Mouse (Mus musculus): ENCODE data around the gene Rnf157. TPM values are rescaled to one million over a fixed set of nuclear protein-coding genes. Genes with fewer than 3 reads are reported as not detected.
"Not testable (repeated sequence)": the region's sequence is repeated elsewhere in the genome, so short reads cannot be mapped to it uniquely, and the experiment has no call there.

Gene Rnf157
- polyA plus RNA-seq, 1 experiment = 2.3 TPM

DNA sequence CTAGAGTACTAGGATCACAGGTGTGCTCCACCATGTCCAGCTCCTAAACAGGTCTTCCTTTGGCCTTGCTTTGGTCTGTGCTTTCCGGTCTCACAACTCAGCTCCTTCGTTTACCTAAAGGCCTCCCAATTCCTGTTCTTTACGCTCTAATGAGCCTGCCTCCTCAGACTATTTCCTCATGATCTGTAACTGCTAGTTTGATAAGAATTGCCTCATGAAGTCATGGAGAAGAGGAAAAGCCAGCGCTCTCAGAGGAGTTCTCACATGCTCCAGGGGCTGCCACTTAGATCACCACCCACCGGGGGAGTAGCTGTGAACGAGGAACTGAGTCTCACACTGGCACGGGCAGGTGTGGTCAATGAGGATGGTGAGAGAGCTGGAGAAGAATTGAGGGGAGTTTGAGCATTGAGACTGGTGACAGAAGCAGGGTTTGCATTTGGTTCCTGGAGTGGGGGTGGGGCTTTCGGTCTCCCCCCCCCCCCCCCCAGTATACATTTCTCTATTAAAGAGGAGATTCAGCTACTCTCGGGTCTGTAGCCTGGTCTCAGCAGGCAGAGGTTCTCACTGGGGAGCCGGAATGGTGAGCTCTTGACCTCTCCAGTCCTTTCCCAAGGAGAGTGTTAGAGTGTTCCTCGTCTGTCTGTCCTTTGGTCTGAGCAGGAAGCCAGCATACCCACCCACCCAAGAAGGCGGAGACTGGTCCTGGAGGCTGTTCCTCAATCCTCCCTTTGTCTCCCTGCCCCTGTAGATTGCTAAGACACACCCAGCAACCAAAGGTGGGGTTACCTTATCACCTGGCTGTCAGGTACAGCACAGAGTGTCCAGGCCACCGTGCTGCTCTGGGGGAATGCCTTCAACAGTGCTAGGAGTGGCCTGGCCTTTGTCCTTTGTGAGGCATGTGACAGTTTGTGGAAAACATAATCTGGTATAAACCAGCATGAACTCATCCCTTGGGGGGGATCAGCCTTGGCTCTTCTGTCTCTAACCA lies 16.3 kb upstream of the Rnf157 start:
- Histone ChIP-seq H3K27me3 (ENCODE audit: control insufficient read depth, insufficient read depth, low read length) (no peaks in the 10 kb centered on the region), H3K4me1 (ENCODE audit: control insufficient read depth, insufficient read depth, insufficient read length, low read length) (peaks cover 33% of the 10 kb centered on the region; the same call in 1 of the 2 replicates), H3K27ac (ENCODE audit: insufficient read depth, low read depth, low read length) (peak overlapping the region; percentile 99), H3K36me3 (ENCODE audit: control insufficient read depth, insufficient read depth, low read length) (no peaks in the 10 kb centered on the region), H3K4me3 (ENCODE audit: low read depth, low read length) (peak overlapping the region; percentile 22; the same call in 1 of the 2 replicates)
- TF ChIP-seq POLR2A (IDR thresholded peaks at IDR 0.05; ENCODE audit: low read depth, low read length) = peak; percentile 86
- TF ChIP-seq CTCF (IDR thresholded peaks at IDR 0.05; ENCODE audit: extremely low read depth, insufficient read length, insufficient replicate concordance, low read depth, low read length) = no peak
- 22% methylated on average over 13 of the region's 13 CpGs for WGBS

DNA sequence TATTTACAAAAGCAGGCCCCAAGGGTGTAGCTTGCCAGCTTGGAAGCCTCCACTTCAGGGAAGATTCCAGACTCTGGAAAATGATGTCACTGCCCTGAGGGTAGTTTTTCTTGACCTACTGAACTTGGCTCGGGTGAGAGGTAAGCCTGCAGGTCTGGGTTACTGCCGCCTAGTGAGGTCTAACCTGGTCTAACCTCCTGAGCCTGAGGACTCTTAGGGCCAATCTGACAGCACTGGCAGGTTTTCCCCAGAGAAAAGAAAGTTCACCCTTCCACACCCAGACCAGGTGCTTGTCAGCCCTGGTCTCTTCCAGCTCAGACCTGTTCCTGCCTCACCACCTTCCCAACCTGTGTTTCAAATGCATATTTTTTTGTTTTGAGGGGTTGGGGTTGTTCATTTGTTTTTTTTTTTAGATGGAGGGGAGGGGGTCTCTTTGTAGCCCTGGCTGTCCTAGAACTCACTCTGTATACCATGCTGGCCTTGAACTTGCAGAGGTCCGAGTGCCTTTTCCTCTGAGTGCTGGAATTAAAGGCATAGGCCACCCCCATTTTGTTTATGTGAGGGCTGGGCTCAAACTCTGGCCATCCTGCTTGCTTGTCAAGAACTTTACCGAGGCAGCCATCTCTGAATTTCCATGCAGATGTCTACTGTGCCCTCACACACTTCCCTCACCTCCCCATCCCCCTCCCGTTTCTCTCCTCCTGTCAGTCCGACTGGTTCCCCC lies 14.2 kb upstream of the Rnf157 start:
- H3K36me3 ChIP-seq (ENCODE audit: control insufficient read depth, insufficient read depth, low read length) = no peaks in the 10 kb centered on the region
- peaks cover 35% of the 10 kb centered on the region; the same call in 1 of the 2 replicates for H3K4me1 ChIP-seq (ENCODE audit: control insufficient read depth, insufficient read depth, insufficient read length, low read length)
- H3K27ac ChIP-seq (ENCODE audit: insufficient read depth, low read depth, low read length) = peak overlapping the region; percentile 99
- no peak overlapping the region for H3K4me3 ChIP-seq (ENCODE audit: low read depth, low read length)
- H3K27me3 ChIP-seq (ENCODE audit: control insufficient read depth, insufficient read depth, low read length) = no peaks in the 10 kb centered on the region
- TF ChIP-seq POLR2A (IDR thresholded peaks at IDR 0.05; ENCODE audit: low read depth, low read length) (no peak), CTCF (IDR thresholded peaks at IDR 0.05; ENCODE audit: extremely low read depth, insufficient read length, insufficient replicate concordance, low read depth, low read length) (no peak)
- 68% methylated on average over 6 of the region's 6 CpGs for whole genome bisulfite sequencing

DNA sequence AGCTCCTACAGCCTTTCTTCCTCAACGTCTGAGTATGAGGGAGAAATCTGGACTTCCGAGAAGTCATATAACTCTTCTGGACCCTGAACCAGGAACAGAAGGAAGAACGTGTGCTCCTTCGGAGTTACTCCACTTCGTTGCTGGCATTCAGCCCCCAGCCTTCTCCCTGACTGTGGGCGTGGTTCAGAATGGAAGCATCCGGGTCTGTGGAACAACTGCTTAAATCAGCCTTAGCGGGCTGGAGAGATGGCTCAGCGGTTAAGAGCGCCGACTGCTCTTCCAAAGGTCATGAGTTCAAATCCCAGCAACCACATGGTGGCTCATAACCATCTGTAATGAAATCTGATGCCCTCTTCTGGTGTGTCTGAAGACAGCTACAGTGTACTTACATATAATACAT lies 13.5 kb upstream of the Rnf157 start:
- not testable (repeated sequence) for H3K27ac ChIP-seq (ENCODE audit: insufficient read depth, low read depth, low read length); H3K4me3 ChIP-seq (ENCODE audit: low read depth, low read length); H3K27me3 ChIP-seq (ENCODE audit: control insufficient read depth, insufficient read depth, low read length); H3K36me3 ChIP-seq (ENCODE audit: control insufficient read depth, insufficient read depth, low read length)
- WGBS = 31% methylated on average over 11 of the region's 11 CpGs
- H3K4me1 ChIP-seq (ENCODE audit: control insufficient read depth, insufficient read depth, insufficient read length, low read length) = peaks cover 37% of the 10 kb centered on the region; the same call in 1 of the 2 replicates

DNA sequence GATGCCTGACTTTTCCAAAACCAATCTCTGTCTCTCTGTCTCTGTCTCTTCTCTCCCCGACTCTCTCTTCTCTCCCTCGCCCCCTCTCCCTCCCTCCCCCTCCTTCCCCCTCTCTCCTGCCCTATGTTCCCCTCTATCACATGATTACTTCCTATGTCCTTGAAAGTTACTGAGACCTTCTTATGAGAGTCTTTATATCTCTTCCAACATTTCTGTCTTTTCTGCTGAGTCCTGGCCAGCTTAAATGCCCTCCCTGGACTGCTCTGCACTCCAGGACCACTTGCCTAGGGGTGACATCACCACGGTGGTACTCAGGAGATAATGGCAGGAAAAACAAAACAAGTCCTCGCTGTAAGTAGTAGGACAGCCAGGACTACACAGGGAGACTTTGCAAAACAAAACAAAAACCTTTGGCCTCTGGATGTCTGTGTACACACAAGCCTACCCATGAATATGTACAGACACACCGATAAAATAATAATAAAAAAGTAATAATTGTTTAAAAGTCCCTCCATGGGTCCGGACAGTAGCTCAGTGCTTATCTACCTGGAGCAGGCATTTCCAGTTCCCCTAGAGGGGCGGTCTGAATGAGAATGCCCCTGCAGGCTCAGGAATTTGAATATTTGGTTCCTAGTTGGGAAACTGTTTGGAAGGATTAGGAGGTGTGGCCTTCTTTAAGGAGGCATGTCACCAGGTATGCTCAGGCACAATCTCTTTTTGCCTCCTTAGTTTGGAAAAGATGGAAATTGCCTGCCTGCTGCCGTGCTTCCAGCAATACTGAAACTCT lies 12.0 kb upstream of the Rnf157 start:
- no peak overlapping the region for H3K4me3 ChIP-seq (ENCODE audit: low read depth, low read length)
- no peaks in the 10 kb centered on the region for H3K36me3 ChIP-seq (ENCODE audit: control insufficient read depth, insufficient read depth, low read length)
- H3K4me1 ChIP-seq (ENCODE audit: control insufficient read depth, insufficient read depth, insufficient read length, low read length) = peaks cover 41% of the 10 kb centered on the region; the same call in 1 of the 2 replicates
- peak overlapping the region; percentile 72 for H3K27ac ChIP-seq (ENCODE audit: insufficient read depth, low read depth, low read length)
- H3K27me3 ChIP-seq (ENCODE audit: control insufficient read depth, insufficient read depth, low read length) = no peaks in the 10 kb centered on the region
- WGBS = 43% methylated on average over 8 of the region's 8 CpGs
- TF ChIP-seq CTCF (IDR thresholded peaks at IDR 0.05; ENCODE audit: extremely low read depth, insufficient read length, insufficient replicate concordance, low read depth, low read length) = no peak
- TF ChIP-seq POLR2A (IDR thresholded peaks at IDR 0.05; ENCODE audit: low read depth, low read length) = no peak

DNA sequence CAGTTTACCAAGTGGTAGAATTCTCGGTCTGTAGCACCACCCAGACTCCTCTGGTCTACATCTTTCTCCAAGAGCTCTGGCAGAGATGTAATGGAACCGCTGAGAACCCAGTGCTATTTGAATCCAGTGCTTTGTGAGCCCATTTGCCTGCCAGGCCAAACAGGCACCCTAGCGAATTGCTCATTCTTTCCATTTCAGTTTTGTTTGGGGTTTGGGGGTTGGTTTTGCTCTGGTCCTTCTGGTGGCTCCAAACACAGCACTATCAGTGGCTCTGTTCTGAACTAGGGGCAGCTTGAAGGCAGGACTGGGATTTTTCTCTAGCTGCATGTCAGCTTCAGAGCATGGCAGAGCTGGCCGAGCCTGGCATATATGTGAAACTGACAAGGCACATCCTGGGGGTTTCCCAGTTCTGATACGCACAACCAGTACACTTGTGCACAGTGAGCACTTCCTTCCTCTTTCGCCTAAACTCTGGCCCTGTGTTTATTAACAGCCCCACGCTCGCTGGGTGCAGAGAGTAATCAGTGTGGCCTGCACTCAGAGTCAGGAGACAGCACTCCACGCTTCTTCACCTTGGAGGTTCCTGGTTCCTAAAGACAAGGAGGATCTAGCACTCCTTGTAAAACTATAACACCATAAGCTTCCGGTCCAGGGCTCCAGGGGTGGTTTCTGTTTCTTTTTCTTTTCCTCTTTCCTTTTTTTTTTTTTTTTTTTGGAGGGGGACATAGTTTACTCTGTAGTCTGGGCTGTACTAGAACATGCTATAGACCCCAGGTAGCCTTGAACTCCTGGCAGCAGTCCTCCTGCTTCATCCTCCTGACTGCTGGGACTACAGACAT lies 11.2 kb upstream of the Rnf157 start:
- H3K27ac ChIP-seq (ENCODE audit: insufficient read depth, low read depth, low read length) = peak overlapping the region; percentile 72
- H3K4me1 ChIP-seq (ENCODE audit: control insufficient read depth, insufficient read depth, insufficient read length, low read length) = peaks cover 42% of the 10 kb centered on the region; the same call in 1 of the 2 replicates
- TF ChIP-seq POLR2A (IDR thresholded peaks at IDR 0.05; ENCODE audit: low read depth, low read length) (peak; percentile 43; the same call in 1 of the 2 replicates), CTCF (IDR thresholded peaks at IDR 0.05; ENCODE audit: extremely low read depth, insufficient read length, insufficient replicate concordance, low read depth, low read length) (no peak)
- no peaks in the 10 kb centered on the region for H3K27me3 ChIP-seq (ENCODE audit: control insufficient read depth, insufficient read depth, low read length)
- no peaks in the 10 kb centered on the region for H3K36me3 ChIP-seq (ENCODE audit: control insufficient read depth, insufficient read depth, low read length)
- H3K4me3 ChIP-seq (ENCODE audit: low read depth, low read length) = no peak overlapping the region
- WGBS = 37% methylated on average over 10 of the region's 10 CpGs

DNA sequence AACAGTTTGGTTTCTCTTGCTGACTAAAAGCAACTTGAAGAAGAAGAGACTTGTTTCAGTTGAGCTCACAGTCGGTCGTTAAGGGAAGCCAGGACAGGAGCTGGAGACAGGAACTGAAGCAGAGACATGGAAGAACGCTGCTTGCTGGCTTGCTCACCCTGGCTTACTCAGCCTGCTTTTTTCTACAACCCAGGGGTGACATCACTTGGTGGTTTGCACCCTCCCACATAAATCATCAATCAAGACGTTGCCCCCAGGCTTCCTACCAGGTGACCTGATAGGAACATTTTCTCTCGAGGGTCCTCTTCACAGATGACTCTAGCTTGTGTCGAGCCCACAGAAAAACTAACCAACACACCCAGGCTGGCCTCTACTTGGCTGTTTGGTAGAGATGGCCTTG lies 10.4 kb upstream of the Rnf157 start:
- Histone ChIP-seq H3K27ac (ENCODE audit: insufficient read depth, low read depth, low read length) (peak overlapping the region; percentile 72; the same call in 1 of the 2 replicates), H3K4me3 (ENCODE audit: low read depth, low read length) (no peak overlapping the region), H3K4me1 (ENCODE audit: control insufficient read depth, insufficient read depth, insufficient read length, low read length) (peaks cover 37% of the 10 kb centered on the region), H3K27me3 (ENCODE audit: control insufficient read depth, insufficient read depth, low read length) (no peaks in the 10 kb centered on the region), H3K36me3 (ENCODE audit: control insufficient read depth, insufficient read depth, low read length) (no peaks in the 10 kb centered on the region)
- TF ChIP-seq POLR2A (IDR thresholded peaks at IDR 0.05; ENCODE audit: low read depth, low read length) (no peak), CTCF (IDR thresholded peaks at IDR 0.05; ENCODE audit: extremely low read depth, insufficient read length, insufficient replicate concordance, low read depth, low read length) (no peak)
- 84% methylated on average over 6 of the region's 6 CpGs for WGBS
